Mouse (Mus musculus): Measurements from ENCODE around the gene Crebl2. TPM values are rescaled to one million over a fixed set of nuclear protein-coding genes. Genes with fewer than 3 reads are reported as not detected.

Gene Crebl2
- polyA plus RNA-seq, 1 experiment from 2014 or later = 1.4 TPM

DNA sequence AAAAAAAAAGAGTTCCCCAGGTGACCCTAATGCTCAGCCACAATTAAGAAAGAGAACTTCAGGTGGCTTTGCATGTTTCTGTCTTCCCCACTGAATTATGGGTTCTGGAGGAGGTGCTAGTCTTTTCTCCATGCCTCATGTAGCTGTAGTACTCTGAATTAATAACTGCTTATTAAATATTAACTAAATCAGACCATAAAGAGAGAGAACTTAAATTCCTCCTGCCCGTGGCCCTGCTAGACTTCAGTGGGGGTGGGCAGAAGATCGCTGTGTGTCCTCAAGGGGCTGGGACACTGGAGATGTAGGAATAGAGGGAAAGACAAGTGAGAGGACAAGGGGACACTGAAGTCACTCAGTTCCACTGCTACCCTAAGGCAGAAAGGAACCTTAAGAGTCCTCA lies 42.3 kb downstream of the Crebl2 start:
- no peak for ATAC-seq (ENCODE audit: low FRiP score)
- Histone ChIP-seq H3K27me3 (ENCODE audit: control insufficient read depth, insufficient read depth, low read length) (no peaks in the 10 kb centered on the region), H3K27ac (ENCODE audit: low read depth, low read length) (no peak overlapping the region), H3K9ac (ENCODE audit: low read depth, low read length) (no peak overlapping the region), H3K4me3 (ENCODE audit: low read depth, low read length) (no peak overlapping the region), H3K4me2 (replicated peaks; ENCODE audit: low read depth, low read length) (no peak overlapping the region), H3K4me1 (replicated peaks; ENCODE audit: control insufficient read depth, insufficient read depth, low read length) (no peaks in the 10 kb centered on the region), H3K36me3 (ENCODE audit: control insufficient read depth, insufficient read depth, low read length) (peaks cover 23% of the 10 kb centered on the region), H3K9me3 (ENCODE audit: control insufficient read depth, low read length) (no peaks in the 10 kb centered on the region)
- no peak for DNase-seq (ENCODE audit: low spot score)
- WGBS = 79% methylated on average over 2 of the region's 2 CpGs

DNA sequence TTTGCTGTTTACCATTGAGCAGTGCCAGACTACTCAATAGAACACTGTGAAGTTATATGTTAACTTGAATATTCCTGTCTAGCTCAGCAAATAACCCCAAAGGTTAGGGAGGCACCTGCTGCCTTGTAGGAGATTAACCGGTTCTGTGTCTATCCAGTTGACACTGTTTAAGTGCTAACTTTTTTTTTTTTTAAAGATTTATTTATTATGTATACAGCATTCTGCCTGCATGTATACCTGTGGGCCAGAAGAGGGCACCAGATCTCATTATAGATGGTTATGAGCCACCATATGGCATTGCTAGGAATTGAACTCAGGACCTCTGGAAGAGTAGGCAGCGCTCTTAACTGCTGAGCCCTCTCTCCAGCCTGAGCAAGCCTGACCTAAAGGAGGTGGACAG lies 43.1 kb downstream of the Crebl2 start:
- ATAC-seq (ENCODE audit: low FRiP score) (no peak), DNase-seq (ENCODE audit: low spot score) (no peak)
- no peaks in the 10 kb centered on the region for H3K9me3 ChIP-seq (ENCODE audit: control insufficient read depth, low read length)
- H3K27me3 ChIP-seq (ENCODE audit: control insufficient read depth, insufficient read depth, low read length) = no peaks in the 10 kb centered on the region
- no peak overlapping the region for H3K4me2 ChIP-seq (replicated peaks; ENCODE audit: low read depth, low read length)
- WGBS = 86% methylated on average over 2 of the region's 2 CpGs
- H3K9ac ChIP-seq (ENCODE audit: low read depth, low read length) = no peak overlapping the region
- no peak overlapping the region for H3K27ac ChIP-seq (ENCODE audit: low read depth, low read length)
- no peak overlapping the region for H3K4me3 ChIP-seq (ENCODE audit: low read depth, low read length)
- H3K4me1 ChIP-seq (replicated peaks; ENCODE audit: control insufficient read depth, insufficient read depth, low read length) = no peaks in the 10 kb centered on the region
- peaks cover 19% of the 10 kb centered on the region for H3K36me3 ChIP-seq (ENCODE audit: control insufficient read depth, insufficient read depth, low read length)

DNA sequence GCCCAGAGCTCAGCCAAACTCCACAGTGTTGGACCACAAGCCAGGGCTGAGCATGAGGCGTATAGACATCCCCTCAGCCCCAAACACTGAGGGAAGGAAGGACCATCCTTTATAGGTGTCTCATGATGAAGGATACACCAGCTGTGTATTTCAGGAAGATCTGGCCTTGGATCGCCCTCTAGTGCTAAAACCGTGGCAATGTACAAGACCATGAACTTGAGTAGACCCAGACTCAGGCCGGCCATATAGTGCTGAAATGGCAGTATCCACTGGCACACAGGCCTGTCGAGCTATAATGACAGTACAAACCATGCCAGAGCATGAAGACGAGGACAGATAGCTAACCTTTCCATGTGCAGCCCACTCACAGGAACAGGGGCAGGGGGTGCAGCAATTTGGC lies 46.8 kb downstream of the Crebl2 start:
- Histone ChIP-seq H3K4me3 (ENCODE audit: low read depth, low read length) (no peak overlapping the region), H3K4me2 (replicated peaks; ENCODE audit: low read depth, low read length) (no peak overlapping the region), H3K27ac (ENCODE audit: low read depth, low read length) (no peak overlapping the region), H3K4me1 (replicated peaks; ENCODE audit: control insufficient read depth, insufficient read depth, low read length) (no peaks in the 10 kb centered on the region), H3K27me3 (ENCODE audit: control insufficient read depth, insufficient read depth, low read length) (no peaks in the 10 kb centered on the region), H3K36me3 (ENCODE audit: control insufficient read depth, insufficient read depth, low read length) (no peaks in the 10 kb centered on the region), H3K9ac (ENCODE audit: low read depth, low read length) (no peak overlapping the region), H3K9me3 (ENCODE audit: control insufficient read depth, low read length) (no peaks in the 10 kb centered on the region)
- DNase-seq (ENCODE audit: low spot score) (peak; percentile 39), ATAC-seq (ENCODE audit: low FRiP score) (peak; percentile 22; the same call in 1 of the 2 replicates)
- WGBS = 89% methylated on average over 6 of the region's 6 CpGs

DNA sequence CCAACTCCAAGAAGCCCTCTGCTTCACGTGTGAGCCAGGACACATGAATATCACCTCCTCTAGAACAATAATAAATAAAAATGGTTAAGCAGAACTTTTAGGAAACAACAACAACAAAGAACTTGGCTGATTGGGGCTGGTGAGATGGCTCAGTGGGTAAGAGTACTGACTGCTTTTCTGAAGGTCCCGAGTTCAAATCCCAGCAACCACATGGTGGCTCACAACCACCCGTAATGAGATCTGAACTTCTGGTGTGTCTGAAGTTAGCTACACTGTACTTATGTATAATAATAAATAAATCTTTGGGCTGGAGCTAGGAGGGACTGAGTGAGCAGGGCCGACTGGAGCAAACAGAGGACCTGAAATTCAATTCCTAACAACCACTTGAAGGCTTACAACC lies 47.3 kb downstream of the Crebl2 start:
- WGBS = 89% methylated on average over 4 of the region's 4 CpGs
- Histone ChIP-seq H3K9ac (ENCODE audit: low read depth, low read length) (no peak overlapping the region), H3K27ac (ENCODE audit: low read depth, low read length) (no peak overlapping the region), H3K4me3 (ENCODE audit: low read depth, low read length) (no peak overlapping the region), H3K27me3 (ENCODE audit: control insufficient read depth, insufficient read depth, low read length) (no peaks in the 10 kb centered on the region), H3K9me3 (ENCODE audit: control insufficient read depth, low read length) (no peaks in the 10 kb centered on the region), H3K4me2 (replicated peaks; ENCODE audit: low read depth, low read length) (no peak overlapping the region), H3K36me3 (ENCODE audit: control insufficient read depth, insufficient read depth, low read length) (no peaks in the 10 kb centered on the region), H3K4me1 (replicated peaks; ENCODE audit: control insufficient read depth, insufficient read depth, low read length) (no peaks in the 10 kb centered on the region)
- no peak for ATAC-seq (ENCODE audit: low FRiP score)
- no peak for DNase-seq (ENCODE audit: low spot score)

DNA sequence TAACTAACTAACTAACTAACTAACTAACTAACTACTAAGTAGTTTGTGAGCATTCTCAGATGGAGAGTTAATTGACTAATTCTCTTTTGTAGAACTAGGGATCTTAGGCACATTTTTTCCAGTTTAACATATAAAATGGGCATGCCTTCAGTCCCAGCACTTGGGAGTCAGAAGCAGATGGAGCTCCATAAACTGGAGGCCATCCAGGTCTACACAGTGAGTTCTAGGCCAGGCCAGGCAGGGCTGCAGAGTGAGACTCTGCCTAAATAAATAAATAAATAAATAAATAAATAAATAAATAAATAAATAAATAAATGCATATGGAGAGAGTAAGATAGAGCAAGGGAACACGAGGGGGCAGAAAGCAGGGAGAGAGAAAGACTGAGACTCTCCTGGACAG lies 47.9 kb downstream of the Crebl2 start:
- no peak overlapping the region for H3K4me2 ChIP-seq (replicated peaks; ENCODE audit: low read depth, low read length)
- no peaks in the 10 kb centered on the region for H3K36me3 ChIP-seq (ENCODE audit: control insufficient read depth, insufficient read depth, low read length)
- no peak for DNase-seq (ENCODE audit: low spot score)
- H3K4me1 ChIP-seq (replicated peaks; ENCODE audit: control insufficient read depth, insufficient read depth, low read length) = no peaks in the 10 kb centered on the region
- no peak overlapping the region for H3K4me3 ChIP-seq (ENCODE audit: low read depth, low read length)
- H3K27me3 ChIP-seq (ENCODE audit: control insufficient read depth, insufficient read depth, low read length) = no peaks in the 10 kb centered on the region
- WGBS = 84% methylated on average over 1 of the region's 1 CpGs
- H3K9ac ChIP-seq (ENCODE audit: low read depth, low read length) = no peak overlapping the region
- H3K27ac ChIP-seq (ENCODE audit: low read depth, low read length) = no peak overlapping the region
- ATAC-seq (ENCODE audit: low FRiP score) = no peak
- no peaks in the 10 kb centered on the region for H3K9me3 ChIP-seq (ENCODE audit: control insufficient read depth, low read length)

DNA sequence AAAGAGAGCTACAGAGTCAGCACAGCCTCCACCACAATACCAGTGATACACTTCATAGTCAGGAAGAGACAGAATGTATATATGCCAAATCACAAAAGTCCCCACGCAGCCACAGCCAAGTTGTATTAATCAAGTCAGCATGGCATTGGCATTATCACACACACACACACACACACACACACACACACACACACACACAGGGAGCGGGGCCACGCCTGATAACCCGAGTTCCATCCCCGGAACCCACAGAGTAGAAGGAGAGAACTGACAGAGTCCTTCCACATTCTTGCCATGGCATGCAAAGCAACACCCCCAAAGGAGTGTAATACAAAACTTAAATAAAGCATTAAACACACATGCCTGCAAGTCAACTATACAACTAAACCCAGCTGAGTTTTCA lies 49.6 kb downstream of the Crebl2 start:
- Histone ChIP-seq H3K9ac (ENCODE audit: low read depth, low read length) (no peak overlapping the region), H3K36me3 (ENCODE audit: control insufficient read depth, insufficient read depth, low read length) (no peaks in the 10 kb centered on the region), H3K27ac (ENCODE audit: low read depth, low read length) (no peak overlapping the region), H3K4me2 (replicated peaks; ENCODE audit: low read depth, low read length) (no peak overlapping the region), H3K27me3 (ENCODE audit: control insufficient read depth, insufficient read depth, low read length) (no peaks in the 10 kb centered on the region), H3K4me1 (replicated peaks; ENCODE audit: control insufficient read depth, insufficient read depth, low read length) (no peaks in the 10 kb centered on the region), H3K4me3 (ENCODE audit: low read depth, low read length) (no peak overlapping the region), H3K9me3 (ENCODE audit: control insufficient read depth, low read length) (no peaks in the 10 kb centered on the region)
- 90% methylated on average over 5 of the region's 5 CpGs for WGBS
- no peak for DNase-seq (ENCODE audit: low spot score)
- no peak for ATAC-seq (ENCODE audit: low FRiP score)

DNA sequence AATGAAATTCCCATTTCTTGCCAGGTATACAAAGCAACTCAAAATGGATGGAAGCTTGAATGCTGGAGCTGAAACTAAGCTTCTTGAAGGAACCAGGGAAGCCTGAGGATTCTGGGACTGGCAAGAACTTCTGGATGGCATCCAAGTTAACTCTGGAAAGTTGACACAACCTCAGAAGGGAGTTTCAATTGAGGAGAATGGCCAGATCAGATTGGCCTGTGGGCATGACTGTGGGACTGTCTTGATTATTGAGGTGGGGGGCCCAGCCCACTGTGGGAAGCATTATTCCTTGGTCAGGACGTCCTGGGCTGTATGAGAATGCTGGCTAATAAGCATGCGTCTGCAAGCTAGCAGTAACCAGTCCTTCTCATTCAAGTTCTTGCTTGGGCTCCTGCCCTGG lies 50.1 kb downstream of the Crebl2 start:
- Histone ChIP-seq H3K36me3 (ENCODE audit: control insufficient read depth, insufficient read depth, low read length) (no peaks in the 10 kb centered on the region), H3K9ac (ENCODE audit: low read depth, low read length) (no peak overlapping the region), H3K27me3 (ENCODE audit: control insufficient read depth, insufficient read depth, low read length) (no peaks in the 10 kb centered on the region), H3K9me3 (ENCODE audit: control insufficient read depth, low read length) (no peaks in the 10 kb centered on the region), H3K4me2 (replicated peaks; ENCODE audit: low read depth, low read length) (no peak overlapping the region), H3K4me3 (ENCODE audit: low read depth, low read length) (no peak overlapping the region), H3K4me1 (replicated peaks; ENCODE audit: control insufficient read depth, insufficient read depth, low read length) (no peaks in the 10 kb centered on the region), H3K27ac (ENCODE audit: low read depth, low read length) (no peak overlapping the region)
- DNase-seq (ENCODE audit: low spot score) = no peak
- no peak for ATAC-seq (ENCODE audit: low FRiP score)
- 84% methylated on average over 2 of the region's 2 CpGs for WGBS

DNA sequence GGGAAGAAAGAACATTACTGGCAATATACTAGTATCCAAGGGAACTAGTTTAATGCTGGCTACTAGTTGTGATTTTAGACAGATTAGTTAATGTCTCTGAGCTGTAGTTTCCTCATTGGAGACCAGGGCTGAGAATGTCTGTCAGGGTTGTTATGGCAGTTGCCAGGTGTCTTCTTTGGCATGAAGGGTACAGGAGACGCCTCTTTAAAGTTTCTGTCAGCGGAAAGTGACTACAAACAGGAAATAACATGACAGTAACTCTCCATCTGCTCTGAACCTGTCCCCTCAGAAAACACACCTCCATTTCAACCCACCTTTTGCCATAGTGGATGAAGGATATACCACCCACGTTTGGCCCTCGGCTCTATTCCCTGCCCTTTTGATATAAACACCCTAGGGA lies 53.7 kb downstream of the Crebl2 start:
- no peak for DNase-seq (ENCODE audit: low spot score)
- Histone ChIP-seq H3K4me3 (ENCODE audit: low read depth, low read length) (no peak overlapping the region), H3K27ac (ENCODE audit: low read depth, low read length) (no peak overlapping the region), H3K27me3 (ENCODE audit: control insufficient read depth, insufficient read depth, low read length) (no peaks in the 10 kb centered on the region), H3K4me1 (replicated peaks; ENCODE audit: control insufficient read depth, insufficient read depth, low read length) (peaks cover 6% of the 10 kb centered on the region; the same call in 1 of the 2 replicates), H3K36me3 (ENCODE audit: control insufficient read depth, insufficient read depth, low read length) (no peaks in the 10 kb centered on the region), H3K9me3 (ENCODE audit: control insufficient read depth, low read length) (no peaks in the 10 kb centered on the region), H3K9ac (ENCODE audit: low read depth, low read length) (no peak overlapping the region), H3K4me2 (replicated peaks; ENCODE audit: low read depth, low read length) (no peak overlapping the region)
- 88% methylated on average over 4 of the region's 4 CpGs for WGBS
- ATAC-seq (ENCODE audit: low FRiP score) = no peak

DNA sequence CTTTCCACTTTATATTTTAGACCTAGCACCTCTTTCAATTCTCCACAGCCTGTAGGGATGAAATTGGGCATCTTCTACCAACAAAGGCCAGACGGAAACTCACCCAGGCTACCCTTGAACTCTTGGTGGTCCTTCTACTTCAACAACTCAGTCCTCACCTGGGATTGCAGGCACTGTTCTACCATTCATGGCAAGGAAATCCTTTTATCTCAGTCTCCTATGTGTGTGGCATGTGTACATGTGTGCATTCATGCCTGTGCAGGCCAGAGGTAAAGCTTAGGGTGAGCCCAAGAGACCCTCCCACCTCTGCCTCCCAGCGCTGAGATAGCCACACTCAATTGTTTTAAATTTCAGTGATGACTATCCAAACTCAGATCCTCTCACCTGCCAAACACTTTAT lies 55.6 kb downstream of the Crebl2 start:
- H3K4me1 ChIP-seq (replicated peaks; ENCODE audit: control insufficient read depth, insufficient read depth, low read length) = peaks cover 11% of the 10 kb centered on the region; the same call in 1 of the 2 replicates
- H3K36me3 ChIP-seq (ENCODE audit: control insufficient read depth, insufficient read depth, low read length) = no peaks in the 10 kb centered on the region
- H3K4me2 ChIP-seq (replicated peaks; ENCODE audit: low read depth, low read length) = peak overlapping the region; percentile 38; the same call in 1 of the 2 replicates
- H3K9me3 ChIP-seq (ENCODE audit: control insufficient read depth, low read length) = no peaks in the 10 kb centered on the region
- no peak overlapping the region for H3K27ac ChIP-seq (ENCODE audit: low read depth, low read length)
- DNase-seq (ENCODE audit: low spot score) (no peak), ATAC-seq (ENCODE audit: low FRiP score) (no peak)
- H3K9ac ChIP-seq (ENCODE audit: low read depth, low read length) = no peak overlapping the region
- WGBS = 89% methylated on average over 2 of the region's 2 CpGs
- no peaks in the 10 kb centered on the region for H3K27me3 ChIP-seq (ENCODE audit: control insufficient read depth, insufficient read depth, low read length)
- H3K4me3 ChIP-seq (ENCODE audit: low read depth, low read length) = no peak overlapping the region

Measured in hindbrain, embryonic 11.5 days (tissue).